Mouse (Mus musculus) T-helper 17 cell (primary cell): Measurements from ENCODE around the gene Aadacl2.

ENCODE experiments used
- in situ Hi-C, 2 experiments: fragments of 300-600 bp; cut with MboI, MseI; formaldehyde crosslinking; loops; 1 replicate in 1 of 2; 2 replicates in 1 of 2; pipeline ENCODE4 v1.15.1; 2025; ENCODE audit warnings: high pct_unique_total_duplicates in 2 of 2

Aadacl2 gene

DNA sequence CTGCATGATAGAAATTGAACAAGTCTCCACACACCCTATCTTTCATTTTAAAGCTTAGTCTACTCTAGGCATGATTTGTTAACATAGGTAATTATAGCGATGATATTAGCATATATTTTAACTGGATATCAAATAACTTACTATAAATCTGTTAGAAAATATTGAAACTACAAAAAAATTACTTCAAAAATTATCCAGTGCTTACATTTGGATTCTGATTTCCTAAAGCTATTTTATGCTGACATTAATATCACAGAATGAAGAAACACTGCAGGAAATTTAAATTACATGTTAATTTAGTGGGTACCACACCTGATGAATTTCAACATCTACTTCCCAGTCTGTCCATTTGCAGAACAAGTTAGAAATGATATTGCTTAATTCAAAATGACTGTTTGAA, at the start of gene Aadacl2:
Gene Aadacl2 (plus strand): TSS at position 301 of the 400 bp plus-strand sequence.
- in situ Hi-C loops = no loop called here

DNA sequence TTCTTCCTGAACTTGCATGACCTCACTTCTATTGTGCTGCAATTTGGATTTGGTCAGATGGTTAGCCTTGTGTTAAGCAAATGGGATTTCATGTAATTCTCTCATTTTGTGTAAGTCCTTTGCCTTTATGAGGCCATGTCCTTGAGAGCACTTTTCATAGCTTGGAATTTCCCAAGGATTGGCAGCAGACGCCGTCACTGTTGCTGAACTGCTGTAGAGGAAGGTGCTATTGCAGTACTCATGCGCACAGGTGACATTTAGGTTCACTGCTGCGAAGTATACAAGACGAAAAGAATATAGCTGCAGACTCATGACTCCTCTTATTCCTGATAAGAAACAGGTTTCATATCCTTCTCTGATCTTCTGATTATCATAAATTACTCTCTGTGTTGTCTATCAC, 35.7 kb upstream of the Aadacl2 start:
- in situ Hi-C loops = no loop called here

DNA sequence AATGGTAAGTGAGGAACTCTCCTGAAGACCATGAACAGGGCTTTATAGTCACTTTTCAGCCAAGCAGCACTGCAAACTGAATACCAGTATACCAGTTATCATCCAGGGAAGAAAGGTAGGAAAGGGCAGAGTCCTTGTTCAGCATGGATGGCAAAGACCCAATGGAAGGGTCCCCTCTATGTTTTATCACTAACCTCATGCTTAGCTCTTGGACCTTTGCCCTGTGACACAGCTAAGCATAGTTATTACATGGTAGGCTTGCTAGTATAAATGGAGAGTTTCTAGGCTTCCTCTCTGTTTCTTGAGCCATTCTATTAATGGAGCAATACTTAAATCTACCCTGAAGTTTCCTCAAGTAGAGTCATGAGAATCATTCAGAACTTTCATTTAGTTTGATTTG, 32.0 kb upstream of the Aadacl2 start:
- in situ Hi-C loops = no loop called here

DNA sequence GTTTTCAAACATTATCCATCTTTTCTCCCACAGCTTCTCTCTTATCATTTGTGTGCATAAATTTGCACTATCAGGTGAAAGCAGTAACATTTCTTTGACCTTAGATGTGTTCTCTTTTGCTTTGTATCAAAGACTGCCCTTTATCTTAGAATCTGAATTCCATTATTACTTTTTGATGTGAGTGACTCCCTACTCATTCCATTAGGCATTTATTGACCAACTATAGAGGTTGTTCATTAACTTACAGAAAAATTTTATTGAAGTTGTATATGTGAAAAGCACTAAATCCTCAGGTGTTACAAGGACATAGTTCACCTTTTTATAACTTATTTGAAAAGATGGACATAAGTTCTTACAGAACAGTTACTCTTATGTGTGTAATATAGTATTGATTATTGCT, 2.9 kb upstream of the Aadacl2 start:
- in situ Hi-C loops = no loop called here

DNA sequence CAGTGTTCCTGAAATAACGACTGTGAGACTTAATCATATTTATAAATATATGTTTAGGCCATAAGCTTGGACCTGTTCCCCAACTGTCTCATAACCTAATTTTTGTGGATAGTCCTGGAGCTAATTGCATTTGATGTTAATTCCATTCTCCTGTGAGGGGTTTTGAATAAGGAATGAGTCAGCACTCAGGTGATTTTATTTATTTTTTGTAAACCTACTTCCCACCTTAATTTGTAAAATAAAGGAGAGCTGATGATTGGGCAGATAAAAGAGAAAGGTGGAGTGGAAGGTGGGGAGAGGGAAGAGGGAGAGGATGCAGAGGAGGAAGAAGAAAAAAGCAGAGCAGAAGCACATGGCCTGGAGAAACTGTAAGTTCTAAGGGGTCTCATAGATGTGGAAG, 18.9 kb downstream of the Aadacl2 start, which contains the start of gene Aadac:
Gene Aadac (plus strand): TSS at position 301 of the 400 bp plus-strand sequence.
- in situ Hi-C loops = no loop called here

DNA sequence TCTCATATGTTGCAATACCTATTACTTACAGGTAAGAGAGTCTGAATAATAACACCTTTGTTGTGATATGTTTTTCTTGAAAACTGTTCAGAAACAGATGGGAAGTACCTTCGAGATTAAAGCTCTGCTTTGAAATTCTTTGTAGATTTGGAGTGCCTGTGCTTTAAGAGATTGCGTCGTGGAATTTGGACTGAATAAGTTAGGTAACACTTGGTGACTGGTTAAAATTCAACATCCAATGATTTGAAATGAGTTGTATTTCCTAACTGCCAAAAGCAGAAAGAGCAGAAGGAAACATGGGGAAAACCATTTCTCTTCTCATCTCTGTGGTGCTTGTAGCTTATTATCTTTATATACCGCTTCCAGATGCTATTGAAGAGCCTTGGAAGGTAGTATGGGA, 25.0 kb downstream of the Aadacl2 start:
- in situ Hi-C loops = loop anchor here in 1 of 2 experiments (10.0 kb wide), 1 partner anchor 617 kb away; no protein-coding TSS in a partner anchor

DNA sequence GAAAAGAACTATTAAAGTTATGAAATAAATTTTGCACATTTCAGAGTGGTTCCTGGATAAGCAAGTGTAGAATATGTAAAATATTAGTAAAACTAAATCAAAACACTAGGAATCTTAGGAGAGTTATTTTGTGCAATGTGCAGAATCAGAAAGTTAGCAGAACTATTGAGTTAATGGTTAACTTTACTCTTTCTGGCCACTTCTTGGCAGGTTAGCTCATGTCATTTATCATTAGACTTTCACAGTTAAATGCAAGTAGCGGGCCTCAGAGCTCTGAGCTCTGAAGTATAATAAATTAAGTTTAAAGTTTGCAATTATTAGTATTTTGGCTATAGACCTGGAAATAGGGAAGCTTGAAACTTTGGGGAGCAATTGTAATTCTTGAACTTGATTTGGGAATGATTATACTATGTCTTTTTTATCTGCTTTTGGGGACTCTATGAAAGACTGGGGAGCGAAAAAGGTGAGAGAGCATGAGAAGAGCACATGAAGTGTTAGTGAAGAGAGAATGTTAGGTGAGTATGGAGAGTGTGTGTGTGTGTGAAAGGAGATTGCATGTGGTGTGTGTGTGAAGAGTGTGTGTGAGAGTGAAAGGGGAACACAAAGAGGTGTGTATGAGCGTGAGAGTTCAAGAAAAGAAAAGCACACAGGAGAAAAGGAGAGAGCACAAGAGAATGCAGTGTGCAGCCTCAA, 39.8 kb downstream of the Aadacl2 start:
- in situ Hi-C loops = no loop called here

DNA sequence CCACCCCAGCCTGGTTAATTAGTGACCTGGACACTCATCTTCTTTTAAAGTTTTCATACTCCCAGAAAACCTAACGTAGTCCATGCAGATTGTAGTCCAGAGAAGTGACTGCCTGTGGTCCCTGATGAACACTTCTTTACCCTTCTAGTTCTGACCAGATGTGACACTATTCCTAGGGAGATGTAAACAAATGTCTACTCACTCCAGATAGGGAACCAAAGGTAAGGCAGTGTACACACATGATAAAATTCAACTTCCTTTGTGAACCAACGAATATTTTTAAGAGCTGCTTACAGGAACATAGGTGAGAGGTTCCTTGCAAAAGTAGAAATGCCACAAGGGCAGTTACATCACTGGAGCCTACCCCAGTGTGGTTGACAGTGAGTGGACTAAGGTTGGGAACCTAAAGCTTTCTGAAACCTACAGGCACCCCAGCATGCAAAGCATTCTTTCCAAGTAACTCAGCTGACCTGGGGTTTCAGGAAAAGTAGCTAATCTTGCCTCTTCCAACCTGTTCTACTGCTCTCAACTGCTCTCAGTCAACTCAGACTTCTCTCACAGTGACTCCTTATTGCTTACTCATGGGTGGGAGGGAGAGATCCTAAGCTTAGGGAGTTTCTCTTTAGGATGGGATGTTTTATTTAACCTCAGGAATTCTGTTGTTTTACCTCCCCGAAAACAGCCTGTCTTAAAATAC, 46.8 kb downstream of the Aadacl2 start:
- in situ Hi-C loops = no loop called here

DNA sequence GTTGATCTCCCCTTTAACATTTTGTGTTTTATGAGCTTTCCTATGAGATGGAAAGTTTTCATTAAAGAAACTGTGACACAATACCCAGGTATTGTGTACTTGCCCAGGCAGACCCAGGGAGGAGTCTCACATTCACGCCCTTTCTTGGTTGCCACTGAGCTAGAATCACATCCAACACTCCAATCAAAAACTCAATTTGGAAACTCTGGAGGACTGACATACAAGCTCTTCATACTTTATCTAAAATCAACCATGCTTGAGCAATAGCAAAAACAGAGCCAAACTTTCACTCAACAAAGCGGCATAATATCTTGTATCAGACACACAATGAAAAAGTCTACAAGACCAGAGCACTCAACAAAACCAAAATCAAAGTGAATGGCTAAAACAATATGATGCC, 47.4 kb downstream of the Aadacl2 start:
- in situ Hi-C loops = no loop called here

DNA sequence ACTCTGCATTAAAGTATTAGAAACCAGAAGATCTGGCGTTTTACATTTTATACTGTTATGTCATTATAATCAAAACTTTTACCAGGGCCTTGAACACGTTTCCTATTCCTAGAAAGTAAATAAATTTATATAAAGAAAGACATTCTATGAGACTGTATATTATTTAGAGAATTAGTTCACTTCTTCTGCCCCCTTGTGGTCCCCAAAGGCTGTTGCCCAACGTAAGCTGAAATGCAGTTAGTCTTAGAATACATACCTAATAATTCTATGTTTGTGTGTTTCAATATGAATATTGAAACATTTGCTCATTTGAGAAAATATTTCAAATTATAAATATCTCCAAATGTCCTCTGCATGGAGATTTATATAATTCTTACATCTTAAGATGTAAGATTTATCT, 49.9 kb downstream of the Aadacl2 start:
- in situ Hi-C loops = no loop called here

DNA sequence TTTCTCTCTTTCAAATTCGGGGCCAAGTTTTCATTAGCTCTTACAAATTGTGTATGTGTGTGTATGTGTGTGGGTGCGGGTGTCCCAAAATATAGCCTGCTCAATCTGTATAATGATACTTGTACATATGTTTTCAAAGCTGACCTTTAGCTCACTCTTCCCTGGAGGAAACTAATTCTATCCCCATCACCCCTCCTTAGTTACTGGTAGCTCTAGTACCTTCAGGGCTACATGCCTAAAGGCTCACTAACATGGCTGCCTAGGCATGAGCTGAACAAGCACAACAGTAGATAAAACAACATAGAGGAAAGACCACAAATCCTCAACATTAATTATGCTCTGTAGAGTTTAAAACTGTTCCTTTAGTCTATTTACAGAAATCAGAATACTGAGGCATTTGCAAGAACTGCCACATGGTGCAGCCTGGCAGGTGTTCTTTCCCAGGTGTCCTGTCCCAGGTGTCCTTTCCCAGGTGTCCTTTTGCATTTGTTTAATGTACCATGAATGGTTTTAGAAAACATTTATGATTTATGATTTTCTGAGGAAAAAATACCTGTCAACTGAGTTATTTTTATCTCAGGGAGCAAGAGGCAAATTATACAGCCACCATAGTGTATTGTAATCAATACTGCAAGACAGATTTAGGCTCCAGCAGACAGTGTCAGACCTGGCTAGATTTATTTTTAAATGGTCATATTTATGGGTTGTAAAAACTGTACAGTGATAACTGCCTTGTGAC, 50.7 kb downstream of the Aadacl2 start:
- in situ Hi-C loops = no loop called here

DNA sequence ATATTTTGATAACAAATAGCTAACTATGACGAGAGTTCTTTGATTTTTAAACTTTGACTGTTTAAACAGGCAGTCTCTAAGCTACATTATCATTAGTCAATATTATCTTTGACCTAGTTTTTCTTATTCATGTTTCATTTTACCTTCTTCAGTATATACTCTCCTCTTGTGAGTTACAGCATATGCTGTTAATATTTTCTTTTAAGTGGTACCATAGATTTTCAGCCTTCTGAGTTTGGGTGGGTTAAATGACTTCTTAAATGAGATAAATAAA, 51.2 kb downstream of the Aadacl2 start:
- in situ Hi-C loops = no loop called here
